8 mouse cellular contexts compared by ENCODE assay signal in genomic region chr10:111508324-111509080, GRCm38 (mm10). TPM values are rescaled to one million over a fixed set of nuclear protein-coding genes. Genes with fewer than 3 reads are reported as not detected.
DNase-seq lines count a peak whose midpoint lies in the region; ATAC-seq lines count a peak whose summit lies in the region.

No protein-coding gene starts in this region.

- 0 out of 2 replicates have a peak, but pooled peaks cover 7% of the 10 kb centered on the region for H3K4me1 ChIP-seq in forebrain, embryonic 14.5 days (ENCODE audit: control insufficient read depth, insufficient read depth, low read length)
- H3K4me1 ChIP-seq in liver, embryonic 12.5 days: peaks cover 50% of the 10 kb centered on the region

- peak overlapping the region; percentile 85 for H3K9ac ChIP-seq in forebrain, embryonic 14.5 days (ENCODE audit: low read length)
- peak overlapping the region; percentile 82 for H3K9ac ChIP-seq in liver, embryonic 12.5 days

- no peak for ATAC-seq in forebrain, embryonic 14.5 days
- no peak for ATAC-seq in liver, embryonic 12.5 days
- no peak for ATAC-seq in inflammation-experienced regulatory T-cells, adult 6 months

- no peak overlapping the region for H3K27ac ChIP-seq in forebrain, embryonic 14.5 days (ENCODE audit: low read depth, low read length)
- no peak overlapping the region for H3K27ac ChIP-seq in liver, embryonic 12.5 days

- 9% methylated on average over 7 of the region's 7 CpGs for WGBS in forebrain, embryonic 14.5 days
- 16% methylated on average over 7 of the region's 7 CpGs for WGBS in liver, embryonic 12.5 days (ENCODE audit: insufficient replicate concordance)

- no peaks in the 10 kb centered on the region for H3K27me3 ChIP-seq in forebrain, embryonic 14.5 days (replicated peaks; ENCODE audit: control insufficient read depth, insufficient read depth, low read length)
- H3K27me3 ChIP-seq in liver, embryonic 12.5 days (replicated peaks): peaks cover 34% of the 10 kb centered on the region

- no peaks in the 10 kb centered on the region for H3K9me3 ChIP-seq in forebrain, embryonic 14.5 days (replicated peaks; ENCODE audit: control insufficient read depth, low read length)
- H3K9me3 ChIP-seq in liver, embryonic 12.5 days (replicated peaks): no peaks in the 10 kb centered on the region

- H3K36me3 ChIP-seq in forebrain, embryonic 14.5 days (ENCODE audit: control insufficient read depth, insufficient read depth, low read length): no peaks in the 10 kb centered on the region
- H3K36me3 ChIP-seq in liver, embryonic 12.5 days: no peaks in the 10 kb centered on the region

- peak overlapping the region; percentile 90 for H3K4me2 ChIP-seq in forebrain, embryonic 14.5 days (ENCODE audit: low read length)
- H3K4me2 ChIP-seq in liver, embryonic 12.5 days: peak overlapping the region; percentile 99

- peak overlapping the region; percentile 77 for H3K4me3 ChIP-seq in forebrain, embryonic 14.5 days (ENCODE audit: low read depth, low read length)
- peak overlapping the region; percentile 72 for H3K4me3 ChIP-seq in liver, embryonic 12.5 days

- DNase-seq in adrenal gland, adult 2 months: peak; percentile 32
- no peak for DNase-seq in adrenal gland, postnatal 25 days
- DNase-seq in 3134 (ENCODE audit: extremely low read depth, insufficient read length, low spot score): peak; percentile 46
- no peak for DNase-seq in forebrain, embryonic 14.5 days (ENCODE audit: low spot score)
- no peak for DNase-seq in cerebellum, postnatal 14 days
- DNase-seq in cerebellum, adult 11 months: no peak

RNA-seq across cellular contexts. Expression of gene Phlda1, which starts 2.4 kb away (rescaled TPM):
- 10 to 100 TPM; 58.7 to 66.1 TPM for total RNA-seq in adrenal gland, adult 2 months (2021)
- 113 and 162 TPM in 2 replicates for polyA plus RNA-seq in adrenal gland, adult 2 months (2012; rRNA removed)
- 66.2 and 75.2 TPM in 2 replicates for total RNA-seq in adrenal gland, postnatal 25 days (2021)
- polyA plus RNA-seq in forebrain, embryonic 14.5 days (2014; fragmentation: Nextera tagmentation; extraction: Ambion mirVana): 20.5 and 25.6 TPM in 2 replicates
- 6.5 and 7.4 TPM in 2 replicates for polyA plus RNA-seq in liver, embryonic 12.5 days (2016; fragmentation: Nextera tagmentation; extraction: Ambion mirVana)
- polyA plus RNA-seq in inflammation-experienced regulatory T-cells, adult 6 months (2017; shearing (Covaris generic)): 1 to 10 TPM; 6.4 to 8.0 (median 6.8) TPM

RNA-seq across cellular contexts. Expression of gene Nap1l1, which starts 35.5 kb away (rescaled TPM):
- 100 to 1,000 TPM; 125 to 139 TPM for total RNA-seq in adrenal gland, adult 2 months (2021)
- polyA plus RNA-seq in adrenal gland, adult 2 months (2012; rRNA removed): 1.8 and 2.1 TPM in 2 replicates
- 150 and 162 TPM in 2 replicates for total RNA-seq in adrenal gland, postnatal 25 days (2021)
- polyA plus RNA-seq in forebrain, embryonic 14.5 days (2014; fragmentation: Nextera tagmentation; extraction: Ambion mirVana): 235 and 238 TPM in 2 replicates
- 174 and 178 TPM in 2 replicates for polyA plus RNA-seq in liver, embryonic 12.5 days (2016; fragmentation: Nextera tagmentation; extraction: Ambion mirVana)
- polyA plus RNA-seq in inflammation-experienced regulatory T-cells, adult 6 months (2017; shearing (Covaris generic)): 100 to 1,000 TPM; 122 to 256 (median 122) TPM

Comparison
In these comparisons a context has a peak if more than half of its experiments do, and no peak if none do; other contexts are left out.
1. DNase-seq: peak in adrenal gland, adult 2 months (single experiment) and 3134 (single experiment); none in adrenal gland, postnatal 25 days (single experiment), forebrain, embryonic 14.5 days (single experiment), cerebellum, postnatal 14 days (0 of 2) and cerebellum, adult 11 months (single experiment).
2. RNA of gene Nap1l1, which starts 35.5 kb away (polyA plus RNA-seq): 235 to 238 TPM in forebrain, embryonic 14.5 days, 174 to 178 TPM in liver, embryonic 12.5 days and 122 to 256 TPM in inflammation-experienced regulatory T-cells, adult 6 months; 1.8 to 2.1 TPM in adrenal gland, adult 2 months; every median in the first group is over 10 times any median in the second.